ENCODE assay signal across 32 mouse cellular contexts in genomic region chr12:28743328-28743727, GRCm38 (mm10). TPM values are rescaled to one million over a fixed set of nuclear protein-coding genes. Genes with fewer than 3 reads are reported as not detected.
DNase-seq lines count a peak whose midpoint lies in the region; ATAC-seq and TF ChIP-seq lines count a peak whose summit lies in the region.
"Had no signal": no experiment of that assay in that cellular context is flagged by ENCODE, and none has a peak within 500 bp of the region (broad histone marks: within the 10 kb centered on the region; RNA-seq: fewer than 3 reads in every experiment).

No protein-coding gene starts in this region.

- TF ChIP-seq POLR2A in brain, embryonic 14.5 days (IDR thresholded peaks at IDR 0.05; ENCODE audit: borderline replicate concordance, extremely low read depth, insufficient read depth, insufficient read length, poor library complexity, severe bottlenecking), result no peak

- H3K4me2 ChIP-seq in liver, embryonic 11.5 days, result peak overlapping the region; percentile 32
- peak overlapping the region; percentile 25; the same call in 1 of the 2 replicates for H3K4me2 ChIP-seq in liver, embryonic 14.5 days (ENCODE audit: low read depth)
- H3K4me2 ChIP-seq: embryonic facial prominence, embryonic 13.5 days; forebrain, embryonic 15.5 days; heart, embryonic 12.5 days; hindbrain, embryonic 15.5 days; intestine, embryonic 15.5 days; limb, embryonic 13.5 days; midbrain, embryonic 12.5 days; stomach, embryonic 15.5 days had no signal

- TF ChIP-seq CTCF in brain, embryonic 14.5 days (IDR thresholded peaks at IDR 0.05; ENCODE audit: borderline replicate concordance, extremely low read depth, insufficient read depth, insufficient read length), result no peak
- no peak for TF ChIP-seq CTCF in liver, embryonic 14.5 days (IDR thresholded peaks at IDR 0.05; ENCODE audit: low read depth)

- no peaks in the 10 kb centered on the region for H3K27me3 ChIP-seq in liver, embryonic 11.5 days (replicated peaks; ENCODE audit: control insufficient read depth, insufficient read depth, low read length)
- H3K27me3 ChIP-seq in liver, embryonic 14.5 days (ENCODE audit: control insufficient read depth, insufficient read depth, low read length), result no peaks in the 10 kb centered on the region
- H3K27me3 ChIP-seq: embryonic facial prominence, embryonic 13.5 days; forebrain, embryonic 15.5 days; heart, embryonic 12.5 days; hindbrain, embryonic 15.5 days; intestine, embryonic 15.5 days; limb, embryonic 13.5 days; midbrain, embryonic 12.5 days; stomach, embryonic 15.5 days had no signal

- no peak overlapping the region for H3K27ac ChIP-seq in liver, embryonic 11.5 days (ENCODE audit: low read depth, low read length)
- no peak overlapping the region for H3K27ac ChIP-seq in liver, embryonic 14.5 days
- H3K27ac ChIP-seq: embryonic facial prominence, embryonic 13.5 days; forebrain, embryonic 10.5 days; forebrain, embryonic 15.5 days; gastrocnemius, adult 2 months; heart, adult 2 months; hindbrain, embryonic 15.5 days; intestine, embryonic 15.5 days; kidney, postnatal 0 days; limb, embryonic 13.5 days; midbrain, embryonic 12.5 days; stomach, embryonic 15.5 days had no signal

- ATAC-seq in liver, embryonic 11.5 days (replicated peaks; ENCODE audit: low FRiP score), result peak; percentile 75
- ATAC-seq in liver, embryonic 14.5 days (ENCODE audit: insufficient read depth), result peak; percentile 38; the same call in 1 of the 2 replicates
- ATAC-seq: activated CD4-positive, CD25-positive, alpha-beta regulatory T cell, adult 4 months; forebrain, embryonic 15.5 days; intestine, embryonic 15.5 days; lung, postnatal 0 days had no signal

- peaks cover 16% of the 10 kb centered on the region for H3K36me3 ChIP-seq in liver, embryonic 11.5 days (ENCODE audit: control insufficient read depth, insufficient read depth, low read length)
- peaks cover 17% of the 10 kb centered on the region for H3K36me3 ChIP-seq in liver, embryonic 14.5 days (replicated peaks; ENCODE audit: control insufficient read depth, insufficient read depth, low read depth)

- WGBS in liver, embryonic 11.5 days, result 56% methylated on average over 3 of the region's 3 CpGs
- WGBS in liver, embryonic 14.5 days (ENCODE audit: insufficient replicate concordance), result 24% methylated on average over 3 of the region's 3 CpGs

- DNase-seq in liver, embryonic 11.5 days (ENCODE audit: low spot score), result no peak
- no peak for DNase-seq in liver
- peak; percentile 22 for DNase-seq in brain, embryonic 14.5 days (ENCODE audit: low read depth)
- DNase-seq in liver, embryonic 14.5 days (ENCODE audit: low read depth in 3 of 3, low spot score in 3 of 3), result peak in 1 of 3 experiments; percentile 22
- DNase-seq in frontal cortex, postnatal 14 days (ENCODE audit: low spot score in 2 of 2), result no peak
- DNase-seq in thymus, postnatal 36 days, result no peak
- no peak for DNase-seq in lung, postnatal 36 days
- DNase-seq: adrenal gland, adult 2 months; cerebellum, adult 8-10 months; cerebellum, postnatal 36 days; gastrocnemius, adult 2 months; gastrocnemius, postnatal 36 days; heart, adult 2 months; heart, postnatal 4 days; kidney, adult 2 months; kidney, postnatal 4 days; lung, adult 18-20 months; right cerebral cortex, postnatal 25 days; thymus, postnatal 14 days had no signal

- H3K4me3 ChIP-seq in liver, embryonic 11.5 days (ENCODE audit: low read depth, low read length), result no peak overlapping the region
- H3K4me3 ChIP-seq in liver, embryonic 14.5 days (ENCODE audit: insufficient read depth in 1 of 2, low read depth in 2 of 2, low read length in 2 of 2), result no peak overlapping the region
- H3K4me3 ChIP-seq: embryonic facial prominence, embryonic 13.5 days; forebrain, embryonic 10.5 days; forebrain, embryonic 15.5 days; gastrocnemius, adult 2 months; heart, adult 2 months; heart, embryonic 12.5 days; hindbrain, embryonic 15.5 days; intestine, embryonic 15.5 days; limb, embryonic 13.5 days; midbrain, embryonic 12.5 days; myocyte; stomach, embryonic 15.5 days had no signal

- H3K9ac ChIP-seq in liver, embryonic 11.5 days (ENCODE audit: low read depth, low read length), result no peak overlapping the region
- no peak overlapping the region for H3K9ac ChIP-seq in liver, embryonic 14.5 days (replicated peaks)
- H3K9ac ChIP-seq: embryonic facial prominence, embryonic 13.5 days; forebrain, embryonic 15.5 days; heart, embryonic 12.5 days; hindbrain, embryonic 15.5 days; intestine, embryonic 15.5 days; limb, embryonic 13.5 days; midbrain, embryonic 12.5 days; stomach, embryonic 15.5 days had no signal

- TF ChIP-seq EP300 in liver, embryonic 14.5 days (IDR thresholded peaks at IDR 0.05; ENCODE audit: low read depth), result peak; percentile 54; the same call in 1 of the 2 replicates

- no peaks in the 10 kb centered on the region for H3K9me3 ChIP-seq in liver, embryonic 11.5 days (ENCODE audit: control insufficient read depth, low read length)
- H3K9me3 ChIP-seq in liver, embryonic 14.5 days (ENCODE audit: control insufficient read depth, low read length), result no peaks in the 10 kb centered on the region
- H3K9me3 ChIP-seq: embryonic facial prominence, embryonic 13.5 days; forebrain, embryonic 10.5 days; forebrain, embryonic 15.5 days; heart, embryonic 12.5 days; hindbrain, embryonic 15.5 days; intestine, embryonic 15.5 days; limb, embryonic 13.5 days; midbrain, embryonic 12.5 days; stomach, embryonic 15.5 days had no signal

- H3K4me1 ChIP-seq in liver, embryonic 11.5 days (replicated peaks; ENCODE audit: control insufficient read depth, insufficient read depth, low read length), result no peaks in the 10 kb centered on the region
- H3K4me1 ChIP-seq in liver, embryonic 14.5 days (replicated peaks; ENCODE audit: control insufficient read depth in 2 of 2, insufficient read depth in 2 of 2, low read length in 1 of 2), result peaks cover 0 to 9% of the 10 kb centered on the region in 2 experiments; a peak in 3 of 4 replicates
- H3K4me1 ChIP-seq: embryonic facial prominence, embryonic 13.5 days; forebrain, embryonic 10.5 days; midbrain, embryonic 12.5 days; stomach, embryonic 15.5 days had no signal

RNA-seq across cellular contexts. Expression of gene Trappc12, which starts 6.9 kb away (rescaled TPM):
- polyA plus RNA-seq in liver, embryonic 11.5 days (2014; fragmentation: Nextera tagmentation; extraction: Ambion mirVana), result 43.2 and 44.2 TPM in 2 replicates
- 40.6 and 41.8 TPM in 2 replicates for polyA plus RNA-seq in brain, embryonic 14.5 days (2012; rRNA removed)
- 9.9 and 11.6 TPM in 2 replicates for polyA plus RNA-seq in liver, embryonic 14.5 days (2012; rRNA removed)
- 13.1 and 15.9 TPM in 2 replicates for polyA plus RNA-seq in liver, embryonic 14.5 days (2014; fragmentation: Nextera tagmentation; extraction: Ambion mirVana)

RNA-seq across cellular contexts. Expression of gene Eipr1, which starts 8.3 kb away (rescaled TPM):
- polyA plus RNA-seq in liver, embryonic 11.5 days (2014; fragmentation: Nextera tagmentation; extraction: Ambion mirVana), result 39.8 and 40.0 TPM in 2 replicates
- polyA plus RNA-seq in brain, embryonic 14.5 days (2012; rRNA removed), result 57.1 and 59.9 TPM in 2 replicates
- polyA plus RNA-seq in liver, embryonic 14.5 days (2012; rRNA removed), result 15.2 and 18.6 TPM in 2 replicates
- polyA plus RNA-seq in liver, embryonic 14.5 days (2014; fragmentation: Nextera tagmentation; extraction: Ambion mirVana), result 29.4 and 31.8 TPM in 2 replicates
